Mouse (Mus musculus): ENCODE measurements at regions not wholly inside any gene's neighbourhood (a gene's known extent, or its start where the extent isn't known, plus 50 kb on each side); places are given as distances from the start of the nearest gene placed in this dataset.
A peak's percentile ranks its signal among the peaks of the same experiment; 100 is the strongest.

DNA sequence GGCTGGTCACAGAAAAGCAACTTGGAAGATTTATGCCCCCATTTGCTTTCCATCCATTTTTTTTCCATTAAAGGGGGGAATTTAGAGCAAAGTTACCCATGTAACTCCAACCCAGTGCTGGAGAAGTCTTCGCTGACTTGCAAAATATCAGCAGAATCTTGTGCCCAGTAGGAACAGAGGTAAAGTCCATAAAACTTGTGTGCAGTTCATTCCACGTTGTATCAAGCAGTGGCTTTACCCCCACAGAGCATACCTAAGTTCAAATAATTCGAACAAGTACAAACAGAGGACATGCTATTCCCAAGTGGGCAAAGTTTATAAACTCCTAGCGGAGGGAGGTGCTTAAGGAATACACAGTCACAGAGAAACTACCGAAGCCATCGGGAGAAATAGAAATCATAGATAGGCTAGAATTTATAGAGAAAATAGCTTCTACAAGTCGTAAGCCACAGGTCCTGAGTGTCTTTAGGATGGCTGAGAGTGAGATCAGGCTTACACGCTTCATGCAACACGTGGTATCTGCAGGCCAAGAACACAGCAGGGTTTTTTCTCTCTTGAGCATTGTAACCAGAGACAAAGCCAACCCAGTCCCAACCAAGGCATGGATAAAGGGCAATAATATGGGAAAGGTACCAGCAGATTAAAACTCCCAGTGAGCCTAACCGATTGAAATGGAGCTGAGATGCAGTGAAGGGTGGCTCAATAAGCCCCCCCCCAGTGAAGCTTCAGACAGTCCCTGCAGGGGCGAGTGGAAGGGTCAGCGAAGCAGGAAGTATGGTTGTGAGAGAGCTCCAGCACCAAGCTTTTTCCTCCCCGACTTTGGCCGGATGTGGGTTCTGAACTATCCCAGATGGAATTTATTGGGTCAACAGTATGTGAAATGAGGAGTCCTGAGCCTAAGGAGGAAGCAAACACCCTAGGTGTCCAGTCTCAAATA, 487.6 kb upstream of the Gm9747 start:
- no peak for DNase-seq (ENCODE audit: low spot score in 2 of 2)

- no peak for DNase-seq (ENCODE audit: low spot score in 2 of 2)
Measured at GRCm38 (mm10) chr1:81746013-81746412, 486.9 kb upstream of the Gm9747 start.

GRCm38 (mm10) chr1:81747025-81747424, 485.9 kb upstream of the Gm9747 start:
- no peak for DNase-seq (ENCODE audit: low spot score in 2 of 2)

GRCm38 (mm10) chr1:81754067-81754466, 478.8 kb upstream of the Gm9747 start:
- no peak for DNase-seq (ENCODE audit: low spot score in 2 of 2)

GRCm38 (mm10) chr1:81755281-81755680, 477.6 kb upstream of the Gm9747 start:
- DNase-seq (ENCODE audit: low spot score in 2 of 2), result no peak

DNA sequence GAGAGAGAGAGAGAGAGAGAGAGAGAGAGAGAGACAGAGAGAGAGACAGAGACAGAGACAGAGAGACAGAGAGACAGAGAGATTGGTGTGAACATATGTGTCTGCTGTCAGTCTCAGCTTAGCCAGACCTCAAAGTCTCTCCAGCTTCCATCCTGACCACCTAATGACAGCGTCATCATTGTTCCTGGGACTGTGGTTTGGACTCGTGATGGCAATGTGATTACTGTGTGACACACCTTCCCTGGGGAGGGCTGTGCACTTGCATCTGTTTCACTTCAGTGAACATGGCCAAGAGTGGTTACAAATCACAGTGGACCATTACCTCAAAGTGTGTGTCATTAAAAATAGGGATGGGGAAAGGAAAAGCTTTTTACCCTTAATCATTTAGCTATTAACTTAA, 477.2 kb upstream of the Gm9747 start:
- no peak for DNase-seq (ENCODE audit: low spot score in 2 of 2)

DNA sequence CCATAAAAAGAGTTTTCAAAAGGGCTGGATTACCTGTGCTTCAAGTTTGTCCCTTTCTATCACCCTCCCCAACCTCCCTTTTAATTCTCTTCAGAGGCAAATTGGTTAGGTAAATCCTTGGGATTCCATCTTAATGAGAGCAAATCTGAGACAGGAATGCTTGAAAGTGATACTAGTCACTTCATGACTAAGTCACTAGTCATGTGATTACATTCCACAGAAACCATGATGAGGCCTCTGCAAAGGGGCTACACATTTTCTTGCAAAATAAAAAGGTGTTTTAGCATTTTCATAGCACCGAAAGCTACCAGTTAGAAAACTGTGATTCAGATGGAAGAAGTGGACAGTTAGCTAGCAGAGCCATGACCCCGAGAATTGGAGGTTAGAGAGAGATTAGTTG, 473.0 kb upstream of the Gm9747 start:
- DNase-seq (ENCODE audit: low spot score in 2 of 2), result no peak

- no peak for DNase-seq (ENCODE audit: low spot score in 2 of 2)
Measured at GRCm38 (mm10) chr1:81771704-81772103, 461.2 kb upstream of the Gm9747 start.

DNA sequence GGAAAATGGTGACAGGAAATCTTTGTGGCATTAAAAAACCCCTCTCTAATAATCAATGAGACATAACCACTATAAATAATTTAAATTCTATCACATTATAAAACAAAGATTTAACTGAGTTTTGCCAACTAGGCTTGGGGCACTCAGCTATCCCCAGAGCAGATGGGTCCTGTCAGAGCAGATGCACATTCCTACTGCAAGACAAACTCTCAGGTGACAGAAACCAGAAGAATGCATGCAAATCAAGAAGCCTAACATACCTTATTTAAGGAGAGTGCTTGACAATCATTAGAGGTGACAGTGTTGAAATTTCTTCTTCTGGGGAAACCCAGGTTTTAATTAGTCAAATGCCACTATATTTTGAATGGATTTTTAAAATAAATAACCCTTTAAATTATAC, 452.3 kb upstream of the Gm9747 start:
- no peak for DNase-seq (ENCODE audit: low spot score in 2 of 2)

DNA sequence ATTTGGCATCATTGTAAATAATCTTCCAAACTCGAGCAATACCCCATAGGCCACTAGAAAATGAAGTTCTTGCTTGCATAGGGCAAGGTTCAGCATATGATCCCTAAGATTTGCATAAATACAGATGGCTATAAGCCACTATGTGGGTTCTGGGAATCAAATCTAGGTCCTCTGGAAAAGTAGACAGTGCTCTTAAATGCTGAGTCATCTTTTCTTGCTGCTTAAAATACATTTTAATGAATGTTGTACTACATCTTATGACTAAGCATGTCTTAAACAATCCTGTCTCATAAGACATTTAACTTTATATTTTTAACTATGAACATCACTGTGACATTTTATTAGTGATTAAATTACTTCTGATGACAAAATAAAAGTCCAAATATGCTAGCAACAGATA, 448.6 kb upstream of the Gm9747 start:
- DNase-seq (ENCODE audit: low spot score in 2 of 2), result no peak

GRCm38 (mm10) chr1:81794771-81795170, 438.1 kb upstream of the Gm9747 start:
- DNase-seq (ENCODE audit: low spot score in 2 of 2), result no peak

DNA sequence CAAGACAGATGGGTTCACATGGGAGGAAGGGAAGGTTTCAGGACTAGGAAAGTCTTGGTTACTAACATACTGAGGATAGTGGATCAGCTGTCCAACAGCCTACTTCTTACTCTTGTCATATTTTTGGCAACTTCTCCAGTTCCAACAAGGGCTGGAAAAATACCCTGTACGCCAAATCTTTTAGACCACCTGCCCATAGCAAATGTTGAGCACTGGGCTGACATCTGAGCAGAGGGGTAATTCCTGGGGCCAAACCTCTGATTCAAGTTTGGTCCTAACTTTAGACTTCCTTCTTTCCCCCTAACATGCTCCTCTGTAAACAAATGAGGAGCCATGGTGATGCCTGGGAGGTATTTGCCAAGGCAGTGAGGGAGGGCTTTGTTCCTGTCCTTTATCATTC, 437.5 kb upstream of the Gm9747 start:
- DNase-seq (ENCODE audit: low spot score in 2 of 2), result no peak

DNA sequence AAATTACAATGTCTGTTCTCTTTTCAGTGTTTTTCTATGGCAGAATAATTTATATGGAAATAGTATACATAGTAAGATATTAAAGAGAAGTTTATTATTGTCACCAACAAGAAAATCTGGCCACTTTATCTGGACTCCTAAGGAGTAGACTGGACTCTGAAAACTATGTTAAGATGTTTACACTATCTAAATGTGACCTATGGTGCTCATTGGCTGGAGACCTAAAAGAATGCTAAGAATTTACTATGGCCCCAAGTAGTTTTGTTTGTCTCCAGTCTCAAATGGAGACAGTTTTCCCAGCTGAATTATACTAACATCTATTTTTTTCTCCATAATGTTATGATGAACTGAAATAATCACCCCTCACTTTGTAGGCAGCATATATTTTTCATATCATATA, 421.3 kb upstream of the Gm9747 start:
- DNase-seq (ENCODE audit: low spot score in 2 of 2), result no peak

DNA sequence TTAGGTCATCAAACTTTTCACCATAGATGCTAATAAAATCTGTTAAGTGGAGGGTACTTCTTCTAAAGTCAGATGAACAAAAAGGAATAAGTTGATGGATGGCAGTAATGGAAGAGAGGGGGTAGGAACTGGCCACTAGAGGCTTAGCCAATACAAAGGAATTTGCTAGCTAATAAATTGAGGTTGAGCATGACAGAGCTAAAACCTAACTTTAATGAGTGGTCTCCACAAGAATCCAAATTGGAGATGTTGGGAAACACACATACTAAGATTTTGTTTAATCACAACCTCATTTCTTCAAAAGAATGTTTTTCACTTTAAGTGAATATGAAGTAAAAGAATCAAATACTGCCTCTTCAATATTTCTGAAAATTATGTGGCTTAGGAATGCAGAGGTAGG, 414.0 kb upstream of the Gm9747 start:
- DNase-seq (ENCODE audit: low spot score in 2 of 2), result no peak

DNA sequence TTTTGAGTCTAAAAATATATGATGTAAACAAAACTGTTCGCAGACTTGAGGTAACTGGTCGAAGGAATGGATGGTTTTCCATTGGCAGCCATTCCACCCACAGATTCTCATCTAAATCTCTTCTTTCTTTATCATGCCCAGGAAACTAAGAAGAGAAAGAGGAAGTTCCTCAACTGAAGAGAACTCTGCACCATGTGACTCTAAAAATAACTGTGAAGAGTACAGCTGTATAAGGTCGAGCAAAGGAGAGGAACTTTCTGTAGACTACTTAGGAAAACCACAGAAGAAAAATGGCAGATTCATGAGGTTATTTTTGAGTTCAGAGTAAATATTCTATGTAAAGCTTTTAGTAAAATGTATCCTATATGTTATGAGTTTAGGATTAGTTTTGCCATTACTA, 390.9 kb upstream of the Gm9747 start:
- DNase-seq (ENCODE audit: low spot score in 2 of 2), result no peak

GRCm38 (mm10) chr1:81850462-81851144, 382.3 kb upstream of the Gm9747 start:
- no peak for DNase-seq (ENCODE audit: low spot score in 2 of 2)

DNA sequence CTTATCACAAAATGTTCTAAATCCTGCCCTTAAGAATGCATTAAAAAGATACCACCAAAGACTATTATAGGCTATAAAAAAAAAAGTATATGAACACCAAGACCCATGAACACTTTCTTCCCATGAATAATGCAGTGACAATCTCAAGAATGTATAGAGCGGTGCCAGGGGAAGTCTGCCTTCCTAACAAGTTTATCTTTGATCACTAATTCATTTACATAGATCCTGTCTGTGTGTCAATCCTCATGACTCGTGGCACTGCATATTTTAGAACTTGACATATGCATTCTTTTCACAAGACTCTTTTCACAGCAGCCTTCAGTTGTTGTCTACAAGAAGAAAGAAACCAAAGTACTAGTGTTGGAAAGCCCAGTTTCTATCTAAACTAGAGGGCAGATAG, 373.4 kb upstream of the Gm9747 start:
- DNase-seq (ENCODE audit: low spot score in 2 of 2), result no peak

DNA sequence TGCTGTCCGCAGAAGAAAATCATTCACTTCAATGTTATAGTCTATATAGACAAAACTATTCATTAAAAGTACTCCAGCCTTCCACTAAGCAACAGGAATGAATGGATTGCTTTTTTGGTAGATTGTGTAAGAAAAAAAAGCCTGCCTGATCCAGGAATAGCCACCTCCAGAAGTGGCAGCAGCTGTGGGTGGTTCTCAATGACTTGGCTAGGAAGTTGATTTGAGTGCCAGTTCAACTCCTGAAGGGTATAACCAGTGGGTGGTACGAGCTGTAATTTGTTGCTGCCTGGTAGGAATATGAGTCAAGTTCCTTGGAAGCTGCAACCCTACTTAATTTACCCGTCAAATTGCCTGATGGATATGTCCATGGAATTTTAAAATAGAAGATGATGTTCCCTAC, 368.3 kb upstream of the Gm9747 start:
- DNase-seq (ENCODE audit: low spot score in 2 of 2), result no peak

DNA sequence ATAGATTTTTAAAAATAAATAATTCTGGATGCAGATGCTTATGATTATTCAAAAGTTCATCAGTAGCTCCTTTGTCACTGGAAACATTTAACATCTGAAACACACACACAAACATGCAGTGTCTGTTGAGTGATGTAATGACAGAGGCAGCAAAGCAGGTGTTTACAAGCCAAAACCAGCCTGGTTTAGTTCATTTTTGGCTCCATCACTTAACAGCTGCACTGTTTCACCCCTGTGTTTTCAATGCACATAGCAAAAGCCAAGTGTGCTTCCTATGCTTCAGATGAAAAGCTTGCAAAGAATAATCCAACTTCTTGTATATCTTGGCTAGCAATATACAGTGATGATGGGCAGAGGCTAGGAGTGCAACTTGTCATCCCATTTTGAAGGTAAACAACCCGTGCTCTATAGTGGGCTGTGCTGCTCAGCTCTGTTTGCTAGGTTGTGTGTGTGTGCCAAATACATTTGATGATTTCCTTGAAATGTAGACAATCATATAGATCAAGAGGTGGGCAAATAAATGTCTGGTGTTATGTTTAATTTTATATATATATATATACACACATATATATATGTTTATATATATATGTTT, 345.9 kb upstream of the Gm9747 start:
- no peak for DNase-seq (ENCODE audit: low spot score in 2 of 2)

DNA sequence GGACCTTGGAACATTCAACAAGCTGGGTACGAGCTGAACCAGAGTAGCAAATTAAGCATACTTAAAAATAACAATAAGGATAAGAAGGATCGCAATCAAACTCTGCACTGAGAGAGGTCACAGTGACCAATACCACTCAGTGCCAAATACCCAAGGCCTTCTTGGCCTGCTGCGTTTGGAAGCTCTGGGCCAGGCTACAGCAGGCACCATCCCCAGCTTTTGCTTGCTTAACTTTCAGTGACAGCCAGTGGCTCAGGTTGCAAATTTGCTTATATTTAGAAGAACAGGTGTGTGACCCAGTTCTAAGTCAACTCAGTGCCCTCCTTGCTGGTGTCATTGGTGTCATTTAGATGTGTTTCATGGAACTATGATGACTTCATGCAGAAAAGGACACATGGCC, 335.7 kb upstream of the Gm9747 start:
- DNase-seq (ENCODE audit: low spot score in 2 of 2), result peak in 1 of 2 experiments; percentile 7

DNA sequence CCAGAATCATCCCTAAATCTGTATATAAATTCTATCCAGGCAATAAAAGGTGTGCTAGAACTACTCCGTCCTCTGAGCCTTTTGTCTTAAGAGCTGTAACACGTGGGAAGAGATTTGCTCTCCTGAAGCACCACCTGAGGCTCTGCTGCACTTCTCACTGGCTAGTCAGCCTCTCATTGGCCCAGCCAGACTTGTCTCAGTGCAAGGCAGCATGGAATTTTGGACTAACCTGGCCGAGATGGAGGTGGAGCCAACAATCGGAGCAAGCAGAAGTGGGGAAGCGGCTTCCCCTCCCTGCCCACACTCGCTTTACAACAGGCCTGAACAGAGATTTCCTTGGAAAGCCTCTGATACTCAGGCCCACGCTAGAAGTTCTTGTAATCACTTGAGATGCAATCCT, 332.1 kb upstream of the Gm9747 start:
- DNase-seq (ENCODE audit: low spot score in 2 of 2), result no peak

DNA sequence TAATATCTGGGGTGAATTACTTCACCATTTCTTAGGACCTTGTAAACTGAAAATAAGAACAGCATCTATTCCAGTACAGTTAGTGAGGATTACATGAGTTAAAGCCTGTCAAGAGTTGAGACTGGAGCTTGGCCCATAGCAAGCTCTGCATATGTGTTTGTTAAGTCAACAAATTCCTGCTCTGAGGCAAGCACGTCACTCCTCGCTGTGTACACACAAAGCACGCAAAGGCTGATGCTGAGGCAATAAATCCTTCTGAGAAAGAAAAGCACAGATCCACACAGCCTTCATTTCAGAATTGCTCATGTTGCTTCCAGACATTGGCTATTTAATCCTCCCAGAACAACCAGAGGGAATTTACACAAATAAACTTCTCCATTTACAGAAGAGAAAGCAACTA, 328.9 kb upstream of the Gm9747 start:
- DNase-seq (ENCODE audit: low spot score in 2 of 2), result peak; percentile 31

DNA sequence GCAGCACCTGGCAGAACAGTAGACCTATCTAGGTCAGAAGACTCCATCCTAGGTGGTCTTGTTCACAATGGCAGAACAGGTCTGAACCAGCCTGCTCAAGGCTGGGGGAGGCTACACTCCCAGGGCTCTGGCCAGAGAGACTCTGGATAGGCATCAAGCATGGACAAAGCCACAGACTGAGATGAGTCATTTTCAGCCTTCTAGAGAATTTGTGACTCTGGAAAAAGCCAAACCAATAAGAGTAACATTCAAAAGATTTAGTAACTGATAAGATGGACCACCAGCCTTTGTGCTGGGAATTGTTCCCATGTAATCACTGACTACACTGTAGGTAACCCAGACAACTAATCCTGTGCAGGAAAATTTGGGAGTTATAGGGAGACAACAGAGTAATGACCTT, 320.3 kb upstream of the Gm9747 start:
- no peak for DNase-seq (ENCODE audit: low spot score in 2 of 2)

All from urinary bladder, postnatal 36 days (tissue).